Comparison of ENCODE assay signal across 27 mouse cellular contexts in genomic region chr3:132036704-132037103, GRCm38 (mm10). TPM values are rescaled to one million over a fixed set of nuclear protein-coding genes. Genes with fewer than 3 reads are reported as not detected.
"Had no signal": no experiment of that assay in that cellular context is flagged by ENCODE, and none has a peak within 500 bp of the region (broad histone marks: within the 10 kb centered on the region; RNA-seq: fewer than 3 reads in every experiment).

No protein-coding gene starts in this region.

- DNase-seq: cerebellum, adult 8-10 months; cerebellum, adult 9-10 months; cerebellum, adult 9-11 months; cerebellum, postnatal 10 days; cerebellum, postnatal 14 days; cerebellum, postnatal 25 days; cerebellum, postnatal 36 days; embryo, embryonic 11 days; forebrain, postnatal 0 days; gastrocnemius, adult 2 months; gastrocnemius, postnatal 10 days; gastrocnemius, postnatal 14 days; gastrocnemius, postnatal 25 days; gastrocnemius, postnatal 36 days; heart, adult 11 months; heart, adult 18-20 months; heart, adult 2 months had no signal

- H3K27ac ChIP-seq: embryonic facial prominence, embryonic 10.5 days; embryonic facial prominence, embryonic 12.5 days; embryonic facial prominence, embryonic 13.5 days; embryonic facial prominence, embryonic 15.5 days; forebrain, embryonic 10.5 days; forebrain, embryonic 12.5 days; forebrain, embryonic 13.5 days; forebrain, embryonic 15.5 days; gastrocnemius, adult 2 months; heart, adult 2 months had no signal

- ATAC-seq: forebrain, embryonic 13.5 days; forebrain, embryonic 15.5 days had no signal

- H3K4me3 ChIP-seq: embryonic facial prominence, embryonic 10.5 days; embryonic facial prominence, embryonic 12.5 days; embryonic facial prominence, embryonic 13.5 days; embryonic facial prominence, embryonic 15.5 days; erythroblast, embryonic 14.5 days; forebrain, embryonic 10.5 days; forebrain, embryonic 12.5 days; forebrain, embryonic 13.5 days; forebrain, embryonic 15.5 days; gastrocnemius, adult 2 months; heart, adult 2 months had no signal

RNA-seq across cellular contexts. Expression of gene Dkk2, which starts 48.4 kb away (rescaled TPM):
- total RNA-seq: granulocyte monocyte progenitor cell, adult 5-6 weeks had no signal
